Mouse (Mus musculus) heart, embryonic 12.5 days (tissue): ENCODE data around the gene BC030499. TPM values are rescaled to one million over a fixed set of nuclear protein-coding genes. Genes with fewer than 3 reads are reported as not detected.

Experiments used
- ATAC-seq: fragments of 200-750 bp; cut with Nextera tagmentation; 2 replicates; pipeline ENCODE4 v1.8.0; 2017; ENCODE audit warnings: moderate TSS enrichment, moderate library complexity; ENCODE audit not compliant: insufficient number of reproducible peaks, low FRiP score
- H3K27ac ChIP-seq: fragments of 300-500 bp; sonication (generic); 2 replicates; pipeline ENCODE4 v1.5.1; 2016; ENCODE audit warnings: mild to moderate bottlenecking, moderate library complexity; ENCODE audit not compliant: poor library complexity, severe bottlenecking
- H3K27me3 ChIP-seq: fragments of 300-500 bp; sonication (generic); replicated peaks from 2 replicates; pipeline ENCODE4 v1.6.1; 2016; ENCODE audit warnings: mild to moderate bottlenecking, moderate library complexity
- H3K36me3 ChIP-seq: fragments of 300-500 bp; sonication (generic); 2 replicates; pipeline ENCODE4 v1.6.1; 2016; ENCODE audit warnings: mild to moderate bottlenecking, moderate library complexity
- H3K4me1 ChIP-seq: fragments of 300-500 bp; sonication (generic); replicated peaks from 2 replicates; pipeline ENCODE4 v1.6.1; 2016; ENCODE audit warnings: mild to moderate bottlenecking
- H3K4me2 ChIP-seq: fragments of 300-500 bp; sonication (generic); 2 replicates; pipeline ENCODE4 v1.6.1; 2016; ENCODE audit warnings: mild to moderate bottlenecking, moderate library complexity
- H3K4me3 ChIP-seq: fragments of 300-500 bp; sonication (generic); 2 replicates; pipeline ENCODE4 v1.5.1; 2016; ENCODE audit warnings: mild to moderate bottlenecking
- H3K9ac ChIP-seq: fragments of 300-500 bp; sonication (generic); 2 replicates; pipeline ENCODE4 v1.6.1; 2016; ENCODE audit warnings: mild to moderate bottlenecking, moderate library complexity
- H3K9me3 ChIP-seq: fragments of 300-500 bp; sonication (generic); replicated peaks from 2 replicates; pipeline ENCODE4 v1.6.1; 2016; ENCODE audit warnings: mild to moderate bottlenecking, moderate library complexity
- WGBS: fragments of 180-500 bp; shearing (Covaris S2); methylation state at CpG from one replicate; pipeline ENCODE4 v1.1.7; 2016; 5-methylcytosine and 5-hydroxymethylcytosine counted together
- polyA plus RNA-seq: library from polyadenylated mRNA; unstranded; fragments of >200 nt; fragmentation: Nextera tagmentation; extraction: Ambion mirVana; gene quantifications from 2 replicates; pipeline ENCODE4 v1.2.1, GENCODE M21; 2016

Gene BC030499
- polyA plus RNA-seq, 1 experiment from 2014 or later, result 0.54 TPM

GRCm38 (mm10) chr11:78332676-78333075 lies 42.0 kb downstream of the BC030499 start:
- no peak for ATAC-seq
- H3K9me3 ChIP-seq, result no peaks in the 10 kb centered on the region
- no peaks in the 10 kb centered on the region for H3K27me3 ChIP-seq
- no peak overlapping the region for H3K4me2 ChIP-seq
- H3K36me3 ChIP-seq, result peaks cover 48% of the 10 kb centered on the region
- H3K9ac ChIP-seq, result no peak overlapping the region
- H3K4me3 ChIP-seq, result no peak overlapping the region
- no peak overlapping the region for H3K27ac ChIP-seq
- WGBS, result 94% methylated on average over 12 of the region's 12 CpGs
- H3K4me1 ChIP-seq, result peaks cover 6% of the 10 kb centered on the region

GRCm38 (mm10) chr11:78333992-78334391 lies 43.4 kb downstream of the BC030499 start:
- Histone ChIP-seq H3K4me2 (no peak overlapping the region), H3K4me1 (peaks cover 4% of the 10 kb centered on the region), H3K27me3 (no peaks in the 10 kb centered on the region), H3K27ac (no peak overlapping the region), H3K9me3 (no peaks in the 10 kb centered on the region), H3K4me3 (no peak overlapping the region), H3K36me3 (peaks cover 57% of the 10 kb centered on the region), H3K9ac (no peak overlapping the region)
- WGBS, result 94% methylated on average over 5 of the region's 5 CpGs
- ATAC-seq, result no peak

- H3K27me3 ChIP-seq, result no peaks in the 10 kb centered on the region
- H3K4me2 ChIP-seq, result no peak overlapping the region
- H3K4me3 ChIP-seq, result no peak overlapping the region
- no peak overlapping the region for H3K27ac ChIP-seq
- no peaks in the 10 kb centered on the region for H3K9me3 ChIP-seq
- 94% methylated on average over 8 of the region's 8 CpGs for WGBS
- peaks cover 66% of the 10 kb centered on the region for H3K36me3 ChIP-seq
- no peak for ATAC-seq
- H3K4me1 ChIP-seq, result 0 out of 2 replicates have a peak, but pooled peaks cover 6% of the 10 kb centered on the region
- H3K9ac ChIP-seq, result no peak overlapping the region
Measured at GRCm38 (mm10) chr11:78337040-78337439, 46.4 kb downstream of the BC030499 start.

GRCm38 (mm10) chr11:78341702-78342101 lies 51.1 kb downstream of the BC030499 start:
- no peak for ATAC-seq
- 60% methylated on average over 12 of the region's 12 CpGs for WGBS
- Histone ChIP-seq H3K4me1 (peaks cover 39% of the 10 kb centered on the region), H3K27me3 (no peaks in the 10 kb centered on the region), H3K4me3 (no peak overlapping the region), H3K36me3 (peaks cover 30% of the 10 kb centered on the region), H3K9me3 (no peaks in the 10 kb centered on the region), H3K27ac (no peak overlapping the region), H3K9ac (no peak overlapping the region), H3K4me2 (no peak overlapping the region)

GRCm38 (mm10) chr11:78343381-78344327 lies 53.0 kb downstream of the BC030499 start, which contains the start of gene Unc119:
Gene Unc119 (plus strand): TSS chr11:78343482.
- ATAC-seq, result peak; percentile 88
- under 1% methylated on average over 64 of the region's 66 CpGs for WGBS
- Histone ChIP-seq H3K27ac (peak within 1 kb of the TSS; percentile 73), H3K4me2 (peak within 1 kb of the TSS; percentile 93), H3K36me3 (peaks cover 27% of the 10 kb centered on the region), H3K9me3 (no peaks in the 10 kb centered on the region), H3K4me1 (peaks cover 41% of the 10 kb centered on the region), H3K4me3 (peak within 1 kb of the TSS; percentile 82), H3K27me3 (no peaks in the 10 kb centered on the region), H3K9ac (peak within 1 kb of the TSS; percentile 89)

- Histone ChIP-seq H3K4me2 (peak overlapping the region; percentile 93), H3K27ac (peak overlapping the region; percentile 73), H3K9me3 (no peaks in the 10 kb centered on the region), H3K9ac (peak overlapping the region; percentile 89), H3K27me3 (no peaks in the 10 kb centered on the region), H3K4me3 (peak overlapping the region; percentile 82), H3K36me3 (peaks cover 24% of the 10 kb centered on the region), H3K4me1 (peaks cover 46% of the 10 kb centered on the region)
- no peak for ATAC-seq
- 31% methylated on average over 6 of the region's 6 CpGs for WGBS
Measured at GRCm38 (mm10) chr11:78344328-78344889, 53.8 kb downstream of the BC030499 start.

- peaks cover 18% of the 10 kb centered on the region for H3K36me3 ChIP-seq
- H3K4me3 ChIP-seq, result peak overlapping the region; percentile 9; the same call in 1 of the 2 replicates
- H3K4me1 ChIP-seq, result peaks cover 53% of the 10 kb centered on the region
- peak overlapping the region; percentile 35 for H3K9ac ChIP-seq
- peak overlapping the region; percentile 93 for H3K4me2 ChIP-seq
- WGBS, result 24% methylated on average over 8 of the region's 8 CpGs
- H3K27ac ChIP-seq, result peak overlapping the region; percentile 73
- H3K27me3 ChIP-seq, result no peaks in the 10 kb centered on the region
- no peak for ATAC-seq
- H3K9me3 ChIP-seq, result no peaks in the 10 kb centered on the region
Measured at GRCm38 (mm10) chr11:78344890-78345715, 54.5 kb downstream of the BC030499 start.

- Histone ChIP-seq H3K9me3 (no peaks in the 10 kb centered on the region), H3K9ac (peak overlapping the region; percentile 35), H3K27me3 (no peaks in the 10 kb centered on the region), H3K36me3 (peaks cover 16% of the 10 kb centered on the region), H3K4me1 (peaks cover 54% of the 10 kb centered on the region), H3K4me3 (no peak overlapping the region), H3K4me2 (peak overlapping the region; percentile 93; the same call in 1 of the 2 replicates), H3K27ac (peak overlapping the region; percentile 73; the same call in 1 of the 2 replicates)
- no peak for ATAC-seq
- WGBS, result 61% methylated on average over 7 of the region's 7 CpGs
Measured at GRCm38 (mm10) chr11:78345801-78346200, 55.2 kb downstream of the BC030499 start.

Other genes starting within 250 kb of the BC030499 start
- gene Eral1, start 210.5 kb upstream of the BC030499 start, polyA plus RNA-seq, result 22.6 and 23.7 TPM in 2 replicates
- 22.6 and 23.3 TPM in 2 replicates for gene Fam222b, start 196.2 kb upstream of the BC030499 start, polyA plus RNA-seq
- gene Traf4, start 125.3 kb upstream of the BC030499 start, polyA plus RNA-seq, result 51.8 and 52.5 TPM in 2 replicates
- 12.1 and 16.5 TPM in 2 replicates for gene Nek8, start 114.2 kb upstream of the BC030499 start, polyA plus RNA-seq
- gene Tlcd1, start 114.1 kb upstream of the BC030499 start, polyA plus RNA-seq, result 11.7 and 14.2 TPM in 2 replicates
- gene Rpl23a, start 107.3 kb upstream of the BC030499 start, polyA plus RNA-seq, result 847 and 859 TPM in 2 replicates
- gene Rab34, start 102.4 kb upstream of the BC030499 start, polyA plus RNA-seq, result 53.3 and 54.6 TPM in 2 replicates
- gene Proca1, start 97.4 kb upstream of the BC030499 start, polyA plus RNA-seq, result 3.1 and 3.2 TPM in 2 replicates
- gene Sdf2, start 45.1 kb upstream of the BC030499 start, polyA plus RNA-seq, result 47.5 and 50.1 TPM in 2 replicates
- gene Supt6, start 44.9 kb upstream of the BC030499 start, polyA plus RNA-seq, result 26.1 and 28.5 TPM in 2 replicates
- 83.1 and 91.0 TPM in 2 replicates for gene 2610507B11Rik, start 29.1 kb upstream of the BC030499 start, polyA plus RNA-seq
- gene Spag5, start 10.7 kb downstream of the BC030499 start, polyA plus RNA-seq, result 27.2 and 34.0 TPM in 2 replicates
- gene Aldoc, start 32.1 kb downstream of the BC030499 start, polyA plus RNA-seq, result 10.0 and 12.6 TPM in 2 replicates
- 71.4 and 75.6 TPM in 2 replicates for gene Pigs, start 37.6 kb downstream of the BC030499 start, polyA plus RNA-seq
- 45.6 and 47.7 TPM in 2 replicates for gene Unc119, start 52.6 kb downstream of the BC030499 start, polyA plus RNA-seq
- not detected in 2 replicates for gene Foxn1, start 95.7 kb downstream of the BC030499 start, polyA plus RNA-seq
- gene Slc13a2, start 131.4 kb downstream of the BC030499 start, polyA plus RNA-seq, result not detected in 2 replicates
- 6.0 and 7.3 TPM in 2 replicates for gene Slc46a1, start 174.9 kb downstream of the BC030499 start, polyA plus RNA-seq
- gene Sarm1, start 206.9 kb downstream of the BC030499 start, polyA plus RNA-seq, result 0.31 and 0.40 TPM in 2 replicates
- 0.45 and 3.6 TPM in 2 replicates for gene Vtn, start 208.2 kb downstream of the BC030499 start, polyA plus RNA-seq
- not detected in 2 replicates for gene Sebox, start 212.6 kb downstream of the BC030499 start, polyA plus RNA-seq
- gene Tmem199, start 221.3 kb downstream of the BC030499 start, polyA plus RNA-seq, result 49.6 and 49.9 TPM in 2 replicates
- gene Poldip2, start 221.4 kb downstream of the BC030499 start, polyA plus RNA-seq, result 146 TPM in 2 replicates
- 80.1 and 83.8 TPM in 2 replicates for gene Tnfaip1, start 245.5 kb downstream of the BC030499 start, polyA plus RNA-seq
- gene Ift20, start 245.5 kb downstream of the BC030499 start, polyA plus RNA-seq, result 96.2 and 104 TPM in 2 replicates